Mouse (Mus musculus) lung, postnatal 0 days (tissue): ENCODE measurements around the gene Gm49394. TPM values are rescaled to one million over a fixed set of nuclear protein-coding genes. Genes with fewer than 3 reads are reported as not detected.

Experiments
- ATAC-seq: fragments of 200-750 bp; cut with Nextera tagmentation; 2 replicates; pipeline ENCODE4 v1.8.0; 2017; ENCODE audit warnings: moderate library complexity
- DNase-seq: peaks from one replicate; pipeline ENCODE4 v3.0.0-alpha.2; 2016; ENCODE audit warnings: low spot score
- H3K27ac ChIP-seq: fragments of 300-500 bp; sonication (generic); 2 replicates; pipeline ENCODE4 v1.5.1; 2014; ENCODE audit warnings: antibody characterized with exemption, mild to moderate bottlenecking, low read length, mixed read lengths
- H3K27me3 ChIP-seq: fragments of 300-500 bp; sonication (generic); replicated peaks from 2 replicates; pipeline ENCODE4 v1.6.1; 2014; ENCODE audit warnings: low read length, mixed read lengths; ENCODE audit not compliant: insufficient read depth
- H3K36me3 ChIP-seq: fragments of 300-500 bp; sonication (generic); 2 replicates; pipeline ENCODE4 v1.6.1; 2014; ENCODE audit warnings: low read length, mixed read lengths; ENCODE audit not compliant: insufficient read depth
- H3K4me1 ChIP-seq: fragments of 300-500 bp; sonication (generic); 2 replicates; pipeline ENCODE4 v1.6.1; 2014; ENCODE audit warnings: antibody characterized with exemption, low read depth, low read length, mixed read lengths; ENCODE audit not compliant: insufficient read depth
- H3K4me2 ChIP-seq: fragments of 300-500 bp; sonication (generic); replicated peaks from 2 replicates; pipeline ENCODE4 v1.6.1; 2014; ENCODE audit warnings: low read depth, mild to moderate bottlenecking, low read length, moderate library complexity, mixed read lengths
- H3K4me3 ChIP-seq: fragments of 300-500 bp; sonication (generic); 2 replicates; pipeline ENCODE4 v1.5.1; 2014; ENCODE audit warnings: low read depth, low read length
- H3K9ac ChIP-seq: fragments of 300-500 bp; sonication (generic); replicated peaks from 2 replicates; pipeline ENCODE4 v1.6.1; 2014; ENCODE audit warnings: low read depth, mild to moderate bottlenecking
- H3K9me3 ChIP-seq: fragments of 300-500 bp; sonication (generic); 2 replicates; pipeline ENCODE4 v1.6.1; 2016; ENCODE audit warnings: low read length, mixed read lengths
- CTCF ChIP-seq: IDR thresholded peaks from 2 replicates; pipeline ENCODE4 v1.5.1; 2016; ENCODE audit warnings: antibody characterized with exemption, mild to moderate bottlenecking
- EP300 ChIP-seq: IDR thresholded peaks from 2 replicates; pipeline ENCODE4 v1.6.1; 2016; ENCODE audit warnings: antibody characterized with exemption, mild to moderate bottlenecking, control low read depth
- WGBS: fragments of 180-500 bp; shearing (Covaris S2); extraction: QIAGEN DNeasy Blood & Tissue Kit; methylation state at CpG from one replicate; pipeline ENCODE4 v1.1.7; 2014; 5-methylcytosine and 5-hydroxymethylcytosine counted together
- polyA plus RNA-seq: library from polyadenylated mRNA; unstranded; fragments of >200 nt; fragmentation: Nextera tagmentation; extraction: Ambion mirVana; gene quantifications from 2 replicates; pipeline ENCODE4 v1.2.1, GENCODE M21; 2015

The Gm49394 gene
- polyA plus RNA-seq, 1 experiment from 2014 or later: not detected

DNA sequence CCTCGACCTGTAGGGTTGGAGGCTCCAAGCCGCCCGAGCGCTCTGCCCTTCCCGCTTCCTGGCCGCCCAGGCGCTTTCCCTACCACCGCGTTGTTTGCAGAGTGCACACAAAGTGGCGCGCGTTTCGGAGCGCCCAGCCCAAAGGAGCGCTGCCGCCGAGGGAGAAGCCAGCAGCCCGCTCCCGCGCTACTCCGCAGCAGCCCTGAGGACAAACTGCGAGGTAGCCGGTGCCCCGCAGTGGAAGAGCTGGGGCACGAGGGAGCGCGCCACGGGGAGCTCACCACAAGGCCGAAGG, 9.1 kb downstream of the Gm49394 start:
- Histone ChIP-seq H3K9me3 (no peaks in the 10 kb centered on the region), H3K27ac (no peak overlapping the region), H3K4me1 (no peaks in the 10 kb centered on the region; the same call in 1 of the 2 replicates), H3K4me2 (peak overlapping the region; percentile 78), H3K27me3 (peaks cover 80% of the 10 kb centered on the region), H3K36me3 (no peaks in the 10 kb centered on the region), H3K9ac (no peak overlapping the region), H3K4me3 (peak overlapping the region; percentile 30; the same call in 1 of the 2 replicates)
- DNase-seq: peak; percentile 13
- WGBS: 2% methylated on average over 29 of the region's 29 CpGs
- ATAC-seq: no peak
- TF ChIP-seq EP300 (no peak), CTCF (no peak)

DNA sequence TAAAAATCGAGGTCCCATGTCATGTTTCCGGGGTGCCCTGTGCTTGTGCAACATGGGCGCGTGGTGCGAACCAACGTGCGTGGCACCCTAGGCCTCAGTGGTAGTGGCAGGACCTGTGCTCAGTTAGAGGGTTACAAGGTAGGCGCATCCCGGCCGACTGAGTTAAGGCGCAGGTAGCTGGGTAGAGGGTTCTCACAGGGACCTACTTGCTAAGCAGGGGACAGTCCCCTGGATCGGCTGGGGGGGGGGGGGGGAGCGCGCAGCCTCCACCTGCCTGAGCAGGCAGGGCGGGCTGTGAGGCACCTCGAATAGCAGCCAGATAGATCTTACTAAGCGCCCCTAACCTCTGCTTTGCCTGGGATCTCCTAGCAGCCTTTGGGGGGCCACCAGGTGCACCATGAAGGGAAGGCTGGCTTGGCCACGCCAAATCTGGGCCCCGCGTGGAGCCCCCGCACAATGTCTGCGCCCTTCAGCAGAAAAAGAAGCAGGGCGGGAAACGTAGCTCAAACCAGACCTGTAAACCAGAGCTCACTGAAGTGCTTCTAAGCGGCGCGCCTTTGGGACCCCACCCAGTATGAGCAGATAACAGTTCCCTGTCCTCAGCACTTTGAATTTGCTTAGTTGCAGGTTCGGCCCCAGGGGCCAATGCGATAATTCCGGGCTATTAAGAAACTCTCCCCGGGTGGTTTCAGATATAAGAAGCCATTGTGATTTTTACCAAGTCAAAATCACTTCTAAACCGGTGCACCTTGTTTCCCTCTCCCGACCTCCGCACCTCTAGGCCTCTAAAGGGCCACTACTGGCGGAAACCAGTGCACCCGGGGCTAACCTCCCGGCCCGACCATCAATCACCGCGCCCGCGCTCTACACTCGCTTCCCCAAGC, 9.7 kb downstream of the Gm49394 start:
- TF ChIP-seq EP300: no peak
- TF ChIP-seq CTCF: no peak
- Histone ChIP-seq H3K27me3 (peaks cover 75% of the 10 kb centered on the region), H3K4me1 (no peaks in the 10 kb centered on the region; the same call in 1 of the 2 replicates), H3K9me3 (no peaks in the 10 kb centered on the region), H3K4me2 (peak overlapping the region; percentile 78), H3K36me3 (no peaks in the 10 kb centered on the region), H3K27ac (no peak overlapping the region), H3K4me3 (peak overlapping the region; percentile 54), H3K9ac (no peak overlapping the region)
- DNase-seq (no peak), ATAC-seq (peak; percentile 10; the same call in 1 of the 2 replicates)
- under 1% methylated on average over 39 of the region's 43 CpGs for WGBS

DNA sequence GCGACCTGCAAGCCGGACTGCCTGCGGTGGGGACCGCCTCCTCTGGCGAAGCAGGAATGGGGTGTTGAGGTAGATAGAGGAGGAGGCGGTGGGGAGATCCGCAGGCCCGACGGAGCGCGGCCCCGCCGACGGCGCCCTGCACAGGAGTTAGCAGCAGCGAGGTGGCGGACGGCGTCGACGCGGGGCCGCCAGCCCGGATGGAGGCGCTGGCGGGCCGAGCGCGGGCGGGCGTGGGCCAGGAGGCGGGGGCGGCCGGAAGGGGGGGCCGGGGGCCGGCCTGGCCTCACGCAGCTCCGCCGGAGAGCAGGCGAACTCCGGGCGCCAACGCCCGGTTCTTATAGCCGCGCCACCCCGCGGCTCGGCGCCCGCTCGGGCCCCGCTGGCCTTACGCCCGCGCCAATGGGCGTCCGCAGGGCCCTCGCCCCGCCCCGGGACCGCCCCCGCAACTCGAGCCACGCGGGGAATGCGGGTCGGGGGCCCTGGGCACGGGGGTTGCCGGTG, 10.5 kb downstream of the Gm49394 start:
- no peak overlapping the region for H3K27ac ChIP-seq
- WGBS: 2% methylated on average over 25 of the region's 70 CpGs
- peak overlapping the region; percentile 8; the same call in 1 of the 2 replicates for H3K9ac ChIP-seq
- ATAC-seq: peak; percentile 81
- H3K4me3 ChIP-seq: peak overlapping the region; percentile 54
- TF ChIP-seq EP300 (no peak), CTCF (peak; percentile 37)
- H3K9me3 ChIP-seq: no peaks in the 10 kb centered on the region
- DNase-seq: peak; percentile 66
- peak overlapping the region; percentile 78 for H3K4me2 ChIP-seq
- no peaks in the 10 kb centered on the region; the same call in 1 of the 2 replicates for H3K4me1 ChIP-seq
- H3K36me3 ChIP-seq: no peaks in the 10 kb centered on the region
- peaks cover 72% of the 10 kb centered on the region for H3K27me3 ChIP-seq

DNA sequence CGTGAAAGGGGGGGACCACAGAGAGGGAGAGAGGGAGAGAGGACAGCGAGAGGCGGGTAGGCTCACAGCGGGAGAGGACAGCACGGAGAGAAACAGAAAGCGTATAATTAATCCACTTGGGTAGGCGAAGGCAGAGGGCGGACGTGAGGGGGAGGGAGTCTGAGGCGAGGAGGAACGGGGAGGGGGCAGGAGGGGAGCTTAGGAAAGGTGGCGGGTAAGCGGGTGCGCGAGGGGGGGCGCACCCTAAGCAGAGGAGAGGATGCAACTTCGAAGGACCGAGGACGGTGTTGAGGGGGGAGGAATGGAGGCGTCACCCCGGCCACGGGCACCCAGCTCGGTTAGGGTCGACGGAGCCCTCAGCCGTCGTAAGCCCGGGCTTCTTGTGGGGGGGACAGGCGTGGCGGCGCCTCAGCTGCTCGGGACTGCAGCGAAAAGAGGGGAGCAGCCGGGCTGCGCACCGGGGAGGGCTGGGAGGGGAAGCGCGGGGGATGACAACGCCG, 11.0 kb downstream of the Gm49394 start:
- Histone ChIP-seq H3K9ac (peak overlapping the region; percentile 8; the same call in 1 of the 2 replicates), H3K4me1 (no peaks in the 10 kb centered on the region; the same call in 1 of the 2 replicates), H3K9me3 (no peaks in the 10 kb centered on the region), H3K4me2 (peak overlapping the region; percentile 78), H3K4me3 (peak overlapping the region; percentile 54), H3K27me3 (peaks cover 72% of the 10 kb centered on the region), H3K36me3 (no peaks in the 10 kb centered on the region), H3K27ac (0 out of 2 replicates have a peak overlapping the region, but pooled peaks have one; percentile 20)
- ATAC-seq (peak; percentile 28), DNase-seq (peak; percentile 66)
- 1% methylated on average over 23 of the region's 40 CpGs for WGBS
- TF ChIP-seq CTCF (no peak; the same call in 1 of the 2 replicates), EP300 (no peak)

DNA sequence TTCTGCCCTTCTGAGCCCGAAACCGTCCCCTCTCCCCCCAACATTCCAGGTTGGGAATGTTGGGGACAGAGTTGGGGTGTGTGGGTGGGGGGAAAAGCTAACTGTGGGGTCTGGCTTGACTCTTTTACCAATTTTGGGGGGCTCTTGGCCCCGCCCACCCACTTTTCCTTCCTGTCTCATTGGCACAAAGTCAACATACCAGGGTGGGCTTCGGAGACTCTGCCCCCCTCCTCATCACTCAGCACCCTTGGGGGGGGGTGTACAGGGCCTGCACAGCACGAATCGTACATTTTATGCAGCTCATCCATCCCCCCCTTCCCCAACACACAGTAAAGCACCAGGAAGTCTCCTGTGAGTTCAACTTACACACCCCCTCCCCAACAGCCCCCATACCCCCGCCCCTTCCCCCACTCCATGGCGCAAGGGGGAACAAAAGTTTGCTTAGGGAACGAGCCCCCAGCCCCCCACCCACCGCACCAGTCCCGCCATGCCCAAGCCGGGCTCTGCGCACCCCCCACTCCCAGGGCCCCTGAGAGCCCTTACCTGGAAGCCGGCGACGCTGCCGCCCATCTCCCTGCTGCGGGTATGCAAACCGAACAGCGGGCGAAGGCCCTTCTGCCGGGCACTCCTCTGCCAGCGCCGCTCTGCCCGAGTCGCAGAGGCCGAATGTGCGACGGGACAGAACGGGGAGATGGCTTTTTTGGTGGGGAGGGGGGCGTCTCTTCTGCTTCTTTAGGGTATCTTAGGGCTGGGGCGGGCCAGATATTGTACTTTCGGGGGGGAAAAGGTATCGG, 11.7 kb downstream of the Gm49394 start:
- Histone ChIP-seq H3K9ac (0 out of 2 replicates have a peak overlapping the region, but pooled peaks have one; percentile 8), H3K4me2 (peak overlapping the region; percentile 78), H3K27ac (no peak overlapping the region), H3K27me3 (peaks cover 67% of the 10 kb centered on the region), H3K36me3 (no peaks in the 10 kb centered on the region), H3K4me3 (peak overlapping the region; percentile 54), H3K9me3 (no peaks in the 10 kb centered on the region), H3K4me1 (no peaks in the 10 kb centered on the region; the same call in 1 of the 2 replicates)
- no peak for ATAC-seq
- TF ChIP-seq CTCF: no peak
- no peak for TF ChIP-seq EP300
- 2% methylated on average over 33 of the region's 34 CpGs for WGBS
- DNase-seq: no peak
